Mouse (Mus musculus) heart, postnatal 25 days (tissue): Measurements from ENCODE around the gene Ppdpf. TPM values are rescaled to one million over a fixed set of nuclear protein-coding genes. Genes with fewer than 3 reads are reported as not detected.

ENCODE experiments used
- total RNA-seq, 2 experiments: library from RNA; stranded (reverse); gene quantifications; 2 replicates each; pipeline ENCODE4 v1.2.3; 2021

Ppdpf gene
- total RNA-seq, 2 experiments from 2014 or later, result 52.0 to 55.5 TPM

Other genes starting within 250 kb of the Ppdpf start
- 10 to 100 TPM in 1 of 2 experiments, 1 to 10 TPM in 1; 8.0 to 11.4 TPM for gene Nkain4, start 232.5 kb upstream of the Ppdpf start, total RNA-seq
- gene Arfgap1, start 220.0 kb upstream of the Ppdpf start, total RNA-seq, result 10 to 100 TPM; 32.5 to 33.2 TPM
- under 1 TPM; 0.34 to 0.50 TPM for gene Col20a1, start 200.7 kb upstream of the Ppdpf start, total RNA-seq
- not detected for gene Chrna4, start 143.7 kb upstream of the Ppdpf start, total RNA-seq
- under 1 TPM in 1 of 2 experiments, not detected in 1; 0.22 TPM for gene Kcnq2, start 51.9 kb upstream of the Ppdpf start, total RNA-seq
- 1,000 to 10,000 TPM; 1,438 to 1,541 TPM for gene Eef1a2, start 30.2 kb upstream of the Ppdpf start, total RNA-seq
- not detected for gene Ptk6, start 15.5 kb downstream of the Ppdpf start, total RNA-seq
- under 1 TPM; 0.25 to 0.42 TPM for gene Srms, start 25.9 kb downstream of the Ppdpf start, total RNA-seq
- gene Fndc11, start 32.8 kb downstream of the Ppdpf start, total RNA-seq, result not detected
- 1 to 10 TPM; 8.4 to 9.5 TPM for gene Helz2, start 54.8 kb downstream of the Ppdpf start, total RNA-seq
- 10 to 100 TPM in 1 of 2 experiments, 1 to 10 TPM in 1; 8.5 to 10.5 TPM for gene Gmeb2, start 100.8 kb downstream of the Ppdpf start, total RNA-seq
- gene Stmn3, start 127.3 kb downstream of the Ppdpf start, total RNA-seq, result under 1 TPM; 0.45 to 0.52 TPM
- 10 to 100 TPM; 13.2 to 13.4 TPM for gene Rtel1, start 132.5 kb downstream of the Ppdpf start, total RNA-seq
- gene Zgpat, start 177.7 kb downstream of the Ppdpf start, total RNA-seq, result 10 to 100 TPM; 18.3 to 21.2 TPM
- 10 to 100 TPM; 54.3 to 54.9 TPM for gene Arfrp1, start 178.2 kb downstream of the Ppdpf start, total RNA-seq
- 1 to 10 TPM; 7.0 to 7.4 TPM for gene Lime1, start 192.8 kb downstream of the Ppdpf start, total RNA-seq